Mouse (Mus musculus): ENCODE measurements around the gene Rnasek.

Rnasek gene

GRCm38 (mm10) chr11:70214191-70214855 lies 25.3 kb downstream of the Rnasek start:
- ChIA-PET POLR2A (interaction anchor here in 3 of 4 experiments (1.0 to 2.3 kb wide), 12 partner anchors 8 to 278 kb away, joined by 3 to 7 read pairs (median 5); partner anchors contain the start of genes 0610010K14Rik (in 1 of the 3), Dvl2 (in 1 of the 3), Slc2a4 (in 1 of the 3) and Ybx2 (in 1 of the 3)), CTCF (interaction anchor here (0.6 to 5.3 kb wide), 12 partner anchors 8 to 281 kb away, joined by 3 to 51 read pairs (median 6); no protein-coding TSS in a partner anchor)

GRCm38 (mm10) chr11:70213736-70214135 lies 25.9 kb downstream of the Rnasek start:
- ChIA-PET CTCF (interaction anchor here (0.6 to 5.3 kb wide), 21 partner anchors 8 to 280 kb away, joined by 3 to 51 read pairs (median 4); partner anchors contain the start of gene Slc2a4 (in 1 of the 4)), POLR2A (interaction anchor here in 3 of 4 experiments (0.6 to 2.3 kb wide), 17 partner anchors 9 to 278 kb away, joined by 3 to 7 read pairs (median 4); partner anchors contain the start of genes Dvl2 (in 2 of the 3), 0610010K14Rik (in 1 of the 3), Slc2a4 (in 1 of the 3) and Ybx2 (in 1 of the 3))

- ChIA-PET CTCF (interaction anchor here (0.6 to 5.3 kb wide), 53 partner anchors 8 to 580 kb away, joined by 3 to 51 read pairs (median 4); partner anchors contain the start of genes 0610010K14Rik (in 1 of the 4), Acadvl (in 1 of the 4), Arrb2 (in 1 of the 4) and Slc16a13 (in 1 of the 4)), POLR2A (interaction anchor here in 3 of 4 experiments (0.5 to 3.6 kb wide), 32 partner anchors 9 to 336 kb away, joined by 3 to 26 read pairs (median 4); partner anchors contain the start of genes 0610010K14Rik (in 2 of the 3), Slc16a13 (in 2 of the 3), Acadvl (in 1 of the 3) and Dvl2 (in 1 of the 3))
Measured at GRCm38 (mm10) chr11:70212896-70213295, 26.7 kb downstream of the Rnasek start.

- ChIA-PET CTCF (interaction anchor here (0.6 to 5.3 kb wide), 46 partner anchors 8 to 580 kb away, joined by 3 to 51 read pairs (median 4); partner anchors contain the start of genes Acadvl (in 1 of the 4), Arrb2 (in 1 of the 4), Slc16a13 (in 1 of the 4) and Slc2a4 (in 1 of the 4)), POLR2A (interaction anchor here in 3 of 4 experiments (0.6 to 3.6 kb wide), 22 partner anchors 9 to 336 kb away, joined by 3 to 26 read pairs (median 4); partner anchors contain the start of genes Slc16a13 (in 2 of the 3), 0610010K14Rik (in 1 of the 3), Acadvl (in 1 of the 3) and Gm21988 (in 1 of the 3))
Measured at GRCm38 (mm10) chr11:70212423-70212822, 27.2 kb downstream of the Rnasek start, which contains the start of gene Slc16a11. Gene Slc16a11 (plus strand): TSS chr11:70212752.

- POLR2A ChIA-PET = interaction anchor here in 3 of 4 experiments (0.6 to 3.6 kb wide), 9 partner anchors 9 to 313 kb away, joined by 3 to 26 read pairs (median 4); partner anchors contain the start of genes Slc16a13 (in 2 of the 3), 0610010K14Rik (in 1 of the 3) and Psmb6 (in 1 of the 3)
- CTCF ChIA-PET = interaction anchor here (1.3 to 5.3 kb wide), 14 partner anchors 10 to 261 kb away, joined by 4 to 51 read pairs (median 8); no protein-coding TSS in a partner anchor
Measured at GRCm38 (mm10) chr11:70211972-70212371, 27.7 kb downstream of the Rnasek start.

- ChIA-PET POLR2A (interaction anchor here in 3 of 4 experiments (0.6 to 3.6 kb wide), 7 partner anchors 9 to 289 kb away, joined by 3 to 26 read pairs (median 5); partner anchors contain the start of genes Eif5a (in 1 of the 3) and Slc16a13 (in 1 of the 3)), CTCF (interaction anchor here in 3 of 4 experiments (0.8 to 5.3 kb wide), 5 partner anchors 9 to 262 kb away, joined by 3 to 51 read pairs (median 4); no protein-coding TSS in a partner anchor)
Measured at GRCm38 (mm10) chr11:70210681-70211080, 29.0 kb downstream of the Rnasek start.

GRCm38 (mm10) chr11:70208778-70209388 lies 30.8 kb downstream of the Rnasek start:
- ChIA-PET CTCF (interaction anchor here in 3 of 4 experiments (0.6 to 1.8 kb wide), 7 partner anchors 10 to 290 kb away, joined by 3 to 6 read pairs (median 4); no protein-coding TSS in a partner anchor), POLR2A (interaction anchor here in 3 of 4 experiments (0.6 to 1.9 kb wide), 12 partner anchors 8 to 287 kb away, joined by 3 to 7 read pairs (median 4); partner anchors contain the start of genes 0610010K14Rik (in 1 of the 3) and Eif5a (in 1 of the 3))

- ChIA-PET CTCF (interaction anchor here in 1 of 4 experiments (0.6 kb wide), 1 partner anchor 292 kb away, joined by 3 read pairs; no protein-coding TSS in a partner anchor), POLR2A (interaction anchor here in 2 of 4 experiments (0.7 to 2.5 kb wide), 5 partner anchors 13 to 197 kb away, joined by 3 to 12 read pairs (median 4); partner anchors contain the start of genes 0610010K14Rik (in 2 of the 2) and Slc16a13 (in 1 of the 2))
Measured at GRCm38 (mm10) chr11:70207283-70207682, 32.4 kb downstream of the Rnasek start.

GRCm38 (mm10) chr11:70206801-70207200 lies 32.8 kb downstream of the Rnasek start:
- CTCF ChIA-PET = interaction anchor here in 1 of 4 experiments (0.6 kb wide), 1 partner anchor 292 kb away, joined by 3 read pairs; no protein-coding TSS in a partner anchor
- POLR2A ChIA-PET = interaction anchor here in 2 of 4 experiments (0.7 to 2.5 kb wide), 4 partner anchors 14 to 197 kb away, joined by 3 to 12 read pairs (median 4); partner anchors contain the start of genes 0610010K14Rik (in 1 of the 2) and Slc16a13 (in 1 of the 2)

GRCm38 (mm10) chr11:70201691-70202090 lies 38.0 kb downstream of the Rnasek start:
- POLR2A ChIA-PET = interaction anchor here in 3 of 4 experiments (0.6 to 1.4 kb wide), 6 partner anchors 9 to 482 kb away, joined by 4 to 11 read pairs (median 5); partner anchors contain the start of genes Slc16a11 (in 2 of the 3) and Dvl2 (in 1 of the 3)
- CTCF ChIA-PET = interaction anchor here (0.5 to 1.9 kb wide), 81 partner anchors 8 to 576 kb away, joined by 3 to 51 read pairs (median 4); partner anchors contain the start of genes Slc16a11 (in 3 of the 4), Asgr1 (in 2 of the 4), Bcl6b (in 2 of the 4) and Slc16a13 (in 2 of the 4)

GRCm38 (mm10) chr11:70200036-70200608 lies 39.5 kb downstream of the Rnasek start:
- ChIA-PET CTCF (interaction anchor here in 1 of 4 experiments (0.6 to 1.3 kb wide), 4 partner anchors 12 to 266 kb away, joined by 3 to 5 read pairs (median 4); partner anchors contain the start of gene Slc16a11), POLR2A (interaction anchor here in 3 of 4 experiments (0.5 to 1.2 kb wide), 8 partner anchors 9 to 488 kb away, joined by 3 to 5 read pairs (median 3); partner anchors contain the start of genes Camta2 (in 1 of the 3) and Slc16a11 (in 1 of the 3))

GRCm38 (mm10) chr11:70199107-70199506 lies 40.5 kb downstream of the Rnasek start:
- ChIA-PET POLR2A (interaction anchor here in 2 of 4 experiments (0.6 to 1.3 kb wide), 5 partner anchors 10 to 202 kb away, joined by 3 read pairs; partner anchors contain the start of gene Slc16a11 (in 1 of the 2)), CTCF (interaction anchor here (0.5 to 1.3 kb wide), 6 partner anchors 11 to 848 kb away, joined by 3 to 7 read pairs (median 4); partner anchors contain the start of gene Slc16a11 (in 1 of the 4))

GRCm38 (mm10) chr11:70198332-70198731 lies 41.3 kb downstream of the Rnasek start:
- ChIA-PET CTCF (interaction anchor here in 3 of 4 experiments (0.5 to 1.6 kb wide), 8 partner anchors 15 to 963 kb away, joined by 3 to 7 read pairs (median 4); no protein-coding TSS in a partner anchor), POLR2A (interaction anchor here in 2 of 4 experiments (0.9 to 1.3 kb wide), 3 partner anchors 15 to 17 kb away, joined by 3 to 4 read pairs (median 3); no protein-coding TSS in a partner anchor)

- ChIA-PET POLR2A (no interaction called here), CTCF (interaction anchor here in 1 of 4 experiments (0.7 kb wide), 1 partner anchor 460 kb away, joined by 3 read pairs; no protein-coding TSS in a partner anchor)
Measured at GRCm38 (mm10) chr11:70193354-70194285, 46.0 kb downstream of the Rnasek start.

GRCm38 (mm10) chr11:70192157-70192556 lies 47.5 kb downstream of the Rnasek start:
- CTCF ChIA-PET = interaction anchor here in 1 of 4 experiments (0.8 kb wide), 1 partner anchor 9 kb away, joined by 3 read pairs; no protein-coding TSS in a partner anchor
- POLR2A ChIA-PET = no interaction called here
